Mouse (Mus musculus) telencephalon, adult 2 months (tissue): ENCODE measurements at regions not wholly inside any gene's neighbourhood (a gene's known extent, or its start where the extent isn't known, plus 50 kb on each side); places are given as distances from the start of the nearest gene placed in this dataset.

Source experiments
- DNase-seq: peaks from one replicate; pipeline ENCODE4 v3.0.0-alpha.2; 2011; ENCODE audit warnings: low read depth, low spot score

- no peak for DNase-seq
Observed at GRCm38 (mm10) chr15:72321528-72321927, 1512.8 kb upstream of the Gm6569 start.

- no peak for DNase-seq
Observed at GRCm38 (mm10) chr15:72322127-72322526, 1512.2 kb upstream of the Gm6569 start.

- no peak for DNase-seq
Observed at GRCm38 (mm10) chr15:72323158-72323557, 1511.2 kb upstream of the Gm6569 start.

GRCm38 (mm10) chr15:72331262-72331661 is 1503.1 kb upstream of the Gm6569 start:
- no peak for DNase-seq

GRCm38 (mm10) chr15:72334497-72334896 is 1499.9 kb upstream of the Gm6569 start:
- no peak for DNase-seq

- DNase-seq: no peak
Observed at GRCm38 (mm10) chr15:72339629-72340028, 1494.7 kb upstream of the Gm6569 start.

GRCm38 (mm10) chr15:72341991-72342390 is 1492.4 kb upstream of the Gm6569 start:
- DNase-seq: no peak

- no peak for DNase-seq
Observed at GRCm38 (mm10) chr15:72342504-72342903, 1491.9 kb upstream of the Gm6569 start.

GRCm38 (mm10) chr15:72343794-72344193 is 1490.6 kb upstream of the Gm6569 start:
- no peak for DNase-seq

GRCm38 (mm10) chr15:72353371-72353770 is 1481.0 kb upstream of the Gm6569 start:
- DNase-seq: no peak

- DNase-seq: no peak
Observed at GRCm38 (mm10) chr15:72355626-72356025, 1478.7 kb upstream of the Gm6569 start.

GRCm38 (mm10) chr15:72359636-72360035 is 1474.7 kb upstream of the Gm6569 start:
- DNase-seq: no peak

- peak; percentile 73 for DNase-seq
Observed at GRCm38 (mm10) chr15:72360049-72360448, 1474.3 kb upstream of the Gm6569 start.

- no peak for DNase-seq
Observed at GRCm38 (mm10) chr15:72360463-72361030, 1473.8 kb upstream of the Gm6569 start.

- no peak for DNase-seq
Observed at GRCm38 (mm10) chr15:72373041-72373440, 1461.3 kb upstream of the Gm6569 start.

- DNase-seq: peak; percentile 85
Observed at GRCm38 (mm10) chr15:72377201-72377600, 1457.2 kb upstream of the Gm6569 start.

- no peak for DNase-seq
Observed at GRCm38 (mm10) chr15:72379291-72379690, 1455.1 kb upstream of the Gm6569 start.

- DNase-seq: no peak
Observed at GRCm38 (mm10) chr15:72381164-72381563, 1453.2 kb upstream of the Gm6569 start.

- no peak for DNase-seq
Observed at GRCm38 (mm10) chr15:72381744-72382143, 1452.6 kb upstream of the Gm6569 start.

GRCm38 (mm10) chr15:72382521-72382920 is 1451.8 kb upstream of the Gm6569 start:
- no peak for DNase-seq

- no peak for DNase-seq
Observed at GRCm38 (mm10) chr15:72383062-72383461, 1451.3 kb upstream of the Gm6569 start.

- DNase-seq: no peak
Observed at GRCm38 (mm10) chr15:72383470-72383869, 1450.9 kb upstream of the Gm6569 start.

- DNase-seq: no peak
Observed at GRCm38 (mm10) chr15:72393226-72393625, 1441.1 kb upstream of the Gm6569 start.

GRCm38 (mm10) chr15:72411956-72412355 is 1422.4 kb upstream of the Gm6569 start:
- peak; percentile 88 for DNase-seq
